Mouse (Mus musculus) embryonic facial prominence, embryonic 13.5 days (tissue): ENCODE measurements around the gene Shmt2. TPM values are rescaled to one million over a fixed set of nuclear protein-coding genes. Genes with fewer than 3 reads are reported as not detected.

Experiments
- ATAC-seq: fragments of 200-750 bp; cut with Nextera tagmentation; 2 replicates; pipeline ENCODE4 v1.8.0; 2017; ENCODE audit warnings: low read depth; ENCODE audit not compliant: insufficient number of reproducible peaks, insufficient read depth, low FRiP score, low TSS enrichment
- H3K27ac ChIP-seq: fragments of 300-500 bp; sonication (generic); 2 replicates; pipeline ENCODE4 v1.5.1; 2015; ENCODE audit warnings: moderate library complexity, mild to moderate bottlenecking, inconsistent platforms
- H3K27me3 ChIP-seq: fragments of 300-500 bp; sonication (generic); 2 replicates; pipeline ENCODE4 v1.6.1; 2015; ENCODE audit warnings: mild to moderate bottlenecking, inconsistent platforms
- H3K36me3 ChIP-seq: fragments of 300-500 bp; sonication (generic); 2 replicates; pipeline ENCODE4 v1.6.1; 2015; ENCODE audit warnings: mild to moderate bottlenecking, inconsistent platforms
- H3K4me1 ChIP-seq: fragments of 300-500 bp; sonication (generic); 2 replicates; pipeline ENCODE4 v1.6.1; 2015; ENCODE audit warnings: inconsistent platforms
- H3K4me2 ChIP-seq: fragments of 300-500 bp; sonication (generic); 2 replicates; pipeline ENCODE4 v1.6.1; 2015; ENCODE audit warnings: moderate library complexity, mild to moderate bottlenecking, inconsistent platforms
- H3K4me3 ChIP-seq: fragments of 300-500 bp; sonication (generic); 2 replicates; pipeline ENCODE4 v1.5.1; 2015; ENCODE audit warnings: mild to moderate bottlenecking, inconsistent platforms
- H3K9ac ChIP-seq: fragments of 300-500 bp; sonication (generic); 2 replicates; pipeline ENCODE4 v1.6.1; 2015; ENCODE audit warnings: mild to moderate bottlenecking, inconsistent platforms
- H3K9me3 ChIP-seq: fragments of 300-500 bp; sonication (generic); 2 replicates; pipeline ENCODE4 v1.6.1; 2016; ENCODE audit warnings: inconsistent platforms
- WGBS: fragments of 180-500 bp; shearing (Covaris S2); methylation state at CpG from one replicate; pipeline ENCODE4 v1.1.7; 2015; ENCODE audit warnings: mixed read lengths; 5-methylcytosine and 5-hydroxymethylcytosine counted together
- polyA plus RNA-seq: library from polyadenylated mRNA; unstranded; fragments of >200 nt; fragmentation: Nextera tagmentation; extraction: Ambion mirVana; gene quantifications from 2 replicates; pipeline ENCODE4 v1.2.1, GENCODE M21; 2015

Shmt2 gene
- polyA plus RNA-seq, 1 experiment from 2014 or later, result 92.3 TPM

- Histone ChIP-seq H3K4me3 (no peak overlapping the region), H3K36me3 (peaks cover 100% of the 10 kb centered on the region), H3K9ac (no peak overlapping the region), H3K4me1 (no peaks in the 10 kb centered on the region), H3K9me3 (no peaks in the 10 kb centered on the region), H3K4me2 (no peak overlapping the region), H3K27me3 (no peaks in the 10 kb centered on the region), H3K27ac (no peak overlapping the region)
- no peak for ATAC-seq
- 95% methylated on average over 15 of the region's 15 CpGs for WGBS
Observed at GRCm38 (mm10) chr10:127548236-127548635, 26.0 kb upstream of the Shmt2 start.

DNA sequence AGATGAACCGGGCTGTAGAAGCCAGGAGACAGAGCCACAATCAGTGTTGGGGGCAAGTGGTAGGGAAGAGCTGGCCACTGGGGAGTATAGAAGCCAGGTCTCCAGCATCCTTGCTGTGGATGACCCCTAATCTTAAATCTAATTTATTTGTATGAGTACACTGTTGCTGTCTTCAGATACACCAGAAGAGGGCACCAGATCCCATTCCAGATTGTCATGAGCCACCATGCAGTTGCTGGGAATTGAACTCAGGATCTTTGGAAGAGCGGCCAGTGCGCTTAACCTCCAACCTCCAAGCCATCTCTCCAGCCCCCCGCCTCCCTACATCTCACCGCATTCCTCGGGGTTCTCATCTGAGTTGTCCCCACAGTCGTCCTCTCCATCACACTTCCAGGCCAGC lies 24.3 kb upstream of the Shmt2 start:
- H3K4me1 ChIP-seq, result no peaks in the 10 kb centered on the region
- H3K9ac ChIP-seq, result no peak overlapping the region
- H3K4me3 ChIP-seq, result no peak overlapping the region
- no peaks in the 10 kb centered on the region for H3K27me3 ChIP-seq
- no peak for ATAC-seq
- 89% methylated on average over 7 of the region's 7 CpGs for WGBS
- no peaks in the 10 kb centered on the region for H3K9me3 ChIP-seq
- peaks cover 100% of the 10 kb centered on the region for H3K36me3 ChIP-seq
- no peak overlapping the region for H3K27ac ChIP-seq
- H3K4me2 ChIP-seq, result no peak overlapping the region

- Histone ChIP-seq H3K4me1 (no peaks in the 10 kb centered on the region), H3K9me3 (no peaks in the 10 kb centered on the region), H3K4me3 (no peak overlapping the region), H3K4me2 (no peak overlapping the region), H3K36me3 (peaks cover 99% of the 10 kb centered on the region), H3K27ac (no peak overlapping the region), H3K27me3 (no peaks in the 10 kb centered on the region), H3K9ac (no peak overlapping the region)
- ATAC-seq, result no peak
- WGBS, result 91% methylated on average over 20 of the region's 20 CpGs
Observed at GRCm38 (mm10) chr10:127544375-127544774, 22.1 kb upstream of the Shmt2 start.

- H3K4me2 ChIP-seq, result no peak overlapping the region
- H3K27ac ChIP-seq, result no peak overlapping the region
- WGBS, result 73% methylated on average over 3 of the region's 3 CpGs
- no peaks in the 10 kb centered on the region for H3K9me3 ChIP-seq
- H3K9ac ChIP-seq, result no peak overlapping the region
- no peak overlapping the region for H3K4me3 ChIP-seq
- H3K4me1 ChIP-seq, result no peaks in the 10 kb centered on the region
- no peaks in the 10 kb centered on the region for H3K27me3 ChIP-seq
- no peak for ATAC-seq
- H3K36me3 ChIP-seq, result peaks cover 99% of the 10 kb centered on the region
Observed at GRCm38 (mm10) chr10:127543916-127544315, 21.7 kb upstream of the Shmt2 start.

DNA sequence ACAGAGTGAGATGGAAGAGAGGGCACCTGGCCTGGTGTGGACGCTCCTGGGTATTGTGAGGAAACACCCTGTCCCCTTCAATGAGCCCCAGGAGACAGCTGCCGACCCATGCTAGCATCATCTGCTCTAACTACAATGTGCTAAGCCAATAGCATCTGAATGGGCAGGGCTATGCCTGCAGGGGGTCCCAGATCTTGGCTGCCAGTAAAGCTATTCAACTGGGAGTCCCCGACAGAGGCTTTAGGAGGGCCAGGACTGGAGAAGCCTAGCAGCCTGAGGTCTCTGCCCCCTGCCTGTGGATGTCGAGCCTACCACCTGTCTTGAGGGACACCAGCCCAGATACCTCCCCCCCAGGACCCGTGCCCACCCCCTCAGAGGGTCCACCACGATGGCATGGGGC lies 20.5 kb upstream of the Shmt2 start:
- Histone ChIP-seq H3K36me3 (peaks cover 95% of the 10 kb centered on the region), H3K9me3 (no peaks in the 10 kb centered on the region), H3K4me1 (no peaks in the 10 kb centered on the region), H3K27ac (no peak overlapping the region), H3K27me3 (peaks cover 4% of the 10 kb centered on the region; the same call in 1 of the 2 replicates), H3K4me3 (no peak overlapping the region), H3K4me2 (no peak overlapping the region), H3K9ac (no peak overlapping the region)
- ATAC-seq, result no peak
- WGBS, result 52% methylated on average over 6 of the region's 6 CpGs

DNA sequence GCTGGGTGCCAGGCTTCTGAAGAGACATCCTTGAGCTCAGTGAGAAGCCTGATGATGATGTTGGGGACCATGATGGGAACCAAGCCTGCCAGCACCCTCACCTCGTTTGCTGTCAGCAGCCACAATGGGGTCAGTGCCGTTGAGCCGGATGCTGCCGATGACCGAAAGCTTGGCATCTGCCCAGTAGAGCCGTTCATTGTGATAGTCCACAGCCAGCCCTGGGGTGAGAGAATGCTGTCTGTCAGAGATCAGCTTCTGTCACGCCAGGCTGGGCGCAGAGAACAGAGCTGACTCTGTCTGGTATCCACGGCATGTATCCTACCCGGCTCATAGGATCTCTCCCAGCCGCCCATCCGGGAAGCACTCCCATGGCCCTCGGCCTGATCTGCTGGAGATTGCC lies 19.8 kb upstream of the Shmt2 start:
- peaks cover 5% of the 10 kb centered on the region for H3K27me3 ChIP-seq
- no peak overlapping the region for H3K27ac ChIP-seq
- WGBS, result 75% methylated on average over 13 of the region's 13 CpGs
- H3K4me3 ChIP-seq, result no peak overlapping the region
- no peak for ATAC-seq
- no peaks in the 10 kb centered on the region for H3K4me1 ChIP-seq
- no peaks in the 10 kb centered on the region for H3K9me3 ChIP-seq
- H3K4me2 ChIP-seq, result no peak overlapping the region
- peaks cover 89% of the 10 kb centered on the region for H3K36me3 ChIP-seq
- H3K9ac ChIP-seq, result no peak overlapping the region

- no peak overlapping the region for H3K4me3 ChIP-seq
- peaks cover 83% of the 10 kb centered on the region for H3K36me3 ChIP-seq
- no peak overlapping the region for H3K4me2 ChIP-seq
- no peak overlapping the region for H3K9ac ChIP-seq
- 94% methylated on average over 8 of the region's 8 CpGs for WGBS
- H3K27me3 ChIP-seq, result peaks cover 10% of the 10 kb centered on the region
- no peaks in the 10 kb centered on the region for H3K9me3 ChIP-seq
- H3K27ac ChIP-seq, result no peak overlapping the region
- ATAC-seq, result no peak
- H3K4me1 ChIP-seq, result no peaks in the 10 kb centered on the region
Observed at GRCm38 (mm10) chr10:127541510-127541909, 19.3 kb upstream of the Shmt2 start.

GRCm38 (mm10) chr10:127537854-127538583 lies 15.8 kb upstream of the Shmt2 start:
- Histone ChIP-seq H3K9me3 (no peaks in the 10 kb centered on the region), H3K27me3 (peaks cover 45% of the 10 kb centered on the region), H3K4me1 (peaks cover 18% of the 10 kb centered on the region), H3K27ac (no peak overlapping the region), H3K36me3 (peaks cover 48% of the 10 kb centered on the region), H3K4me2 (no peak overlapping the region), H3K4me3 (no peak overlapping the region), H3K9ac (no peak overlapping the region)
- WGBS, result 24% methylated on average over 7 of the region's 7 CpGs
- no peak for ATAC-seq

GRCm38 (mm10) chr10:127536586-127537314 lies 14.5 kb upstream of the Shmt2 start:
- no peak for ATAC-seq
- Histone ChIP-seq H3K9me3 (no peaks in the 10 kb centered on the region), H3K27ac (no peak overlapping the region), H3K36me3 (peaks cover 35% of the 10 kb centered on the region), H3K4me1 (peaks cover 24% of the 10 kb centered on the region), H3K4me3 (no peak overlapping the region), H3K9ac (no peak overlapping the region), H3K27me3 (peaks cover 58% of the 10 kb centered on the region), H3K4me2 (no peak overlapping the region)
- 8% methylated on average over 8 of the region's 8 CpGs for WGBS

GRCm38 (mm10) chr10:127534929-127535384 lies 12.7 kb upstream of the Shmt2 start:
- Histone ChIP-seq H3K4me2 (peak overlapping the region; percentile 84), H3K9ac (peak overlapping the region; percentile 56), H3K36me3 (peaks cover 18% of the 10 kb centered on the region), H3K4me1 (peaks cover 36% of the 10 kb centered on the region), H3K9me3 (no peaks in the 10 kb centered on the region), H3K27ac (no peak overlapping the region), H3K4me3 (peak overlapping the region; percentile 50), H3K27me3 (peaks cover 76% of the 10 kb centered on the region)
- WGBS, result 1% methylated on average over 30 of the region's 30 CpGs
- ATAC-seq, result no peak

DNA sequence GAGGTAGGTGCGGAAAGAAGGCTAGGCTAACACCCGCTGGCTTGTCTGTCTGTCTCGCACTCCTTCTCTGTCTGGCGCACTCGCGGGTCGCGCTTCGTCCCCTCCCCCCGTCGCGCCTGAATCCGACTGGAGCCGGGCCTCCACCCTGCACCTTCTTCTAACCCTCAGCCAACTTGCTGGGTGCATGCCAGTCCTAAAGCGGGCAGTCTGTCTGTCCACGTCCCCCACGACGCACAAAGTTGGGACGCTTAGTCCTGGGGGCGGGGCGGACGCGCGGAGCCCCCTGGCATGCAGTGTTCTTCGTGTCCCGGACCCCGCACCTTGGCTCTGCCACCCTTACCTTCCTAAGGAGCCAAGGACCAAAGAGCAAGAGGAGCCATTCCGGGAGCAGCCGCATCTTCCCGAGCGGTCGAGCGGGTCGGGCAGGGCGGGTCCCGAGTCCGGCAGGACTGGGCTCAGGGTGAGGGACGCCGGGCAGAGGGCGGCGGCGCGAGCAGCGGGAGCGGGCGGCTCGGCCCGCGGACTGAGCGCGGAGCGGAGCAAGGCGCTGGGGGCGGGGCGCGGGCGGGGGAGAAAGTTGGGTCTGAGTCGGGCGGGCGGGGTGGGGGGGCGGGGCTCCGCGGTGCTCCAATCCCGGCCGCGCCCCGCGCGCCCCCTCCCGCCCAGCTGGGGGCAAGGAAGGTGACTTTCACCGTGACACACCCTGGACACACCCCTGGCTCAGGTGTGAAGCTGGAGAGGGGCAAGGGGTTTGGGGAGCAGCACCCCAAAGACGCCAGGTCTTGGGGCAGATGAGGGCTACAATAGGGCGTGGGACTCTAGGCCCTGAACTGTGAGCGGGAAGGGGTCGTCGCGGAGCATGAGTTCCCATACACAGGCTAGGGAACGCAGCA lies 12.0 kb upstream of the Shmt2 start, which contains the start of gene Nxph4:
Gene Nxph4, minus strand, starts transcription at position 524 of the 893 bp plus-strand sequence.
- H3K4me1 ChIP-seq, result peaks cover 40% of the 10 kb centered on the region
- peaks cover 83% of the 10 kb centered on the region for H3K27me3 ChIP-seq
- peak within 1 kb of the TSS; percentile 50 for H3K4me3 ChIP-seq
- H3K9ac ChIP-seq, result peak within 1 kb of the TSS; percentile 56
- no peaks in the 10 kb centered on the region for H3K9me3 ChIP-seq
- WGBS, result under 1% methylated on average over 76 of the region's 78 CpGs
- H3K4me2 ChIP-seq, result peak within 1 kb of the TSS; percentile 84
- H3K27ac ChIP-seq, result no peak within 1 kb of the TSS
- no peak for ATAC-seq
- H3K36me3 ChIP-seq, result peaks cover 12% of the 10 kb centered on the region
